Mouse (Mus musculus): ENCODE measurements at regions not wholly inside any gene's neighbourhood (a gene's known extent, or its start where the extent isn't known, plus 50 kb on each side); places are given as distances from the start of the nearest gene placed in this dataset.

- H3K4me3 ChIP-seq (replicated peaks in 1 of 3; ENCODE audit: low read depth in 2 of 3, low read length in 2 of 3, poor library complexity in 1 of 3) = no peak overlapping the region
- H3K36me3 ChIP-seq (replicated peaks in 1 of 2; ENCODE audit: control insufficient read depth in 1 of 2, insufficient read depth in 1 of 2, low read length in 1 of 2) = no peaks in the 10 kb centered on the region
- H3K79me2 ChIP-seq (replicated peaks; ENCODE audit: control insufficient read depth, extremely low read depth, insufficient read depth, poor library complexity, severe bottlenecking) = no peaks in the 10 kb centered on the region
- dilution Hi-C loops (cut with MboI; ENCODE audit: extremely low pct_ligation_motif_present, extremely low pct_unique_long_range_greater_than_20kb, low sequenced_read_pairs) = no loop called here
- peaks cover 0 to 10% of the 10 kb centered on the region in 2 experiments; a peak in 2 of 4 replicates for H3K4me1 ChIP-seq (ENCODE audit: control insufficient read depth in 1 of 2, insufficient read depth in 2 of 2)
- in situ Hi-C loops (cut with MboI; ENCODE audit: low pct_ligation_motif_present, low pct_unique_long_range_greater_than_20kb, low sequenced_read_pairs) = no loop called here
- H3K9ac ChIP-seq (ENCODE audit: insufficient read depth, low read depth) = no peak overlapping the region
- TF ChIP-seq MAZ (IDR thresholded peaks at IDR 0.05; ENCODE audit: low read depth, low read length) (no peak), MAFK (IDR thresholded peaks at IDR 0.05; ENCODE audit: insufficient replicate concordance, low read length) (no peak), TCF12 (IDR thresholded peaks at IDR 0.05; ENCODE audit: low read depth, low read length) (no peak), NELFE (IDR thresholded peaks at IDR 0.05; ENCODE audit: low read depth, low read length) (no peak), SMC3 (IDR thresholded peaks at IDR 0.05; ENCODE audit: low read depth, low read length) (no peak), BHLHE40 (IDR thresholded peaks at IDR 0.05; ENCODE audit: low read depth, low read length) (no peak), CHD1 (IDR thresholded peaks at IDR 0.05; ENCODE audit: low read depth, low read length) (no peak), MAX (IDR thresholded peaks at IDR 0.05; ENCODE audit: low read length) (no peak), KAT2A (IDR thresholded peaks at IDR 0.05; ENCODE audit: insufficient replicate concordance, low read length) (no peak), MEF2A (IDR thresholded peaks at IDR 0.05; ENCODE audit: borderline replicate concordance, low read depth, low read length) (no peak), IRF4 (IDR thresholded peaks at IDR 0.05; ENCODE audit: low read depth, low read length) (no peak), EP300 (IDR thresholded peaks at IDR 0.05; ENCODE audit: low read length) (no peak), TBP (conservative IDR thresholded peaks at IDR 0.05; ENCODE audit: low read depth, low read length) (no peak), ZC3H11A (IDR thresholded peaks at IDR 0.05; ENCODE audit: low read depth, low read length) (no peak), HCFC1 (IDR thresholded peaks at IDR 0.05; ENCODE audit: low read depth, low read length) (no peak), ELF1 (IDR thresholded peaks at IDR 0.05; ENCODE audit: low read depth, low read length) (no peak), JUN (IDR thresholded peaks at IDR 0.05; ENCODE audit: insufficient read depth, low read depth, low read length) (no peak), E2F4 (IDR thresholded peaks at IDR 0.05; ENCODE audit: insufficient replicate concordance, low read depth, low read length) (no peak), CHD2 (IDR thresholded peaks at IDR 0.05; ENCODE audit: low read length) (no peak), POLR2A (IDR thresholded peaks at IDR 0.05; ENCODE audit: low read depth, low read length) (no peak)
- peaks cover 3% of the 10 kb centered on the region for H3K27me3 ChIP-seq (replicated peaks)
- DNase-seq (ENCODE audit: extremely low read depth) = no peak
- no peak overlapping the region for H3K4me2 ChIP-seq (ENCODE audit: insufficient read depth, low read depth, poor library complexity, severe bottlenecking)
- H3K9me3 ChIP-seq (replicated peaks; ENCODE audit: low read length) = no peaks in the 10 kb centered on the region
- no peak overlapping the region for H3K27ac ChIP-seq (ENCODE audit: insufficient read depth, low read depth)
Observed at GRCm38 (mm10) chr5:64577424-64577823, 225.8 kb upstream of the Klf3 start.

GRCm38 (mm10) chr5:64578536-64578935, 224.7 kb upstream of the Klf3 start:
- Histone ChIP-seq H3K9ac (ENCODE audit: insufficient read depth, low read depth) (no peak overlapping the region), H3K79me2 (replicated peaks; ENCODE audit: control insufficient read depth, extremely low read depth, insufficient read depth, poor library complexity, severe bottlenecking) (no peaks in the 10 kb centered on the region), H3K4me3 (replicated peaks in 1 of 3; ENCODE audit: low read depth in 2 of 3, low read length in 2 of 3, poor library complexity in 1 of 3) (no peak overlapping the region), H3K36me3 (replicated peaks in 1 of 2; ENCODE audit: control insufficient read depth in 1 of 2, insufficient read depth in 1 of 2, low read length in 1 of 2) (no peaks in the 10 kb centered on the region), H3K4me2 (ENCODE audit: insufficient read depth, low read depth, poor library complexity, severe bottlenecking) (no peak overlapping the region), H3K9me3 (replicated peaks; ENCODE audit: low read length) (no peaks in the 10 kb centered on the region), H3K27ac (ENCODE audit: insufficient read depth, low read depth) (no peak overlapping the region), H3K4me1 (ENCODE audit: control insufficient read depth in 1 of 2, insufficient read depth in 2 of 2) (peaks cover 0 to 10% of the 10 kb centered on the region in 2 experiments; a peak in 2 of 4 replicates), H3K27me3 (replicated peaks) (peaks cover 3% of the 10 kb centered on the region)
- in situ Hi-C loops (cut with MboI; ENCODE audit: low pct_ligation_motif_present, low pct_unique_long_range_greater_than_20kb, low sequenced_read_pairs) = no loop called here
- dilution Hi-C loops (cut with MboI; ENCODE audit: extremely low pct_ligation_motif_present, extremely low pct_unique_long_range_greater_than_20kb, low sequenced_read_pairs) = no loop called here
- no peak for DNase-seq (ENCODE audit: extremely low read depth)
- TF ChIP-seq TCF12 (IDR thresholded peaks at IDR 0.05; ENCODE audit: low read depth, low read length) = no peak
- no peak for TF ChIP-seq RCOR1 (conservative IDR thresholded peaks at IDR 0.05; ENCODE audit: low read depth, low read length)
- TF ChIP-seq KAT2A (IDR thresholded peaks at IDR 0.05; ENCODE audit: insufficient replicate concordance, low read length) = no peak
- no peak for TF ChIP-seq MAX (IDR thresholded peaks at IDR 0.05; ENCODE audit: low read length)
- TF ChIP-seq POLR2A (IDR thresholded peaks at IDR 0.05; ENCODE audit: low read depth, low read length) = no peak
- no peak for TF ChIP-seq UBTF (IDR thresholded peaks at IDR 0.05; ENCODE audit: low read depth, low read length)
- TF ChIP-seq GABPA (IDR thresholded peaks at IDR 0.05; ENCODE audit: insufficient replicate concordance, low read depth, low read length) = no peak
- TF ChIP-seq CHD1 (IDR thresholded peaks at IDR 0.05; ENCODE audit: low read depth, low read length) = no peak
- TF ChIP-seq POLR2AphosphoS2 (IDR thresholded peaks at IDR 0.05; ENCODE audit: low read depth, low read length) = no peak
- no peak for TF ChIP-seq BHLHE40 (IDR thresholded peaks at IDR 0.05; ENCODE audit: low read depth, low read length)
- no peak for TF ChIP-seq ELF1 (IDR thresholded peaks at IDR 0.05; ENCODE audit: low read depth, low read length)
- TF ChIP-seq MAFK (IDR thresholded peaks at IDR 0.05; ENCODE audit: insufficient replicate concordance, low read length) = no peak
- TF ChIP-seq JUN (IDR thresholded peaks at IDR 0.05; ENCODE audit: insufficient read depth, low read depth, low read length) = no peak
- no peak for TF ChIP-seq EP300 (IDR thresholded peaks at IDR 0.05; ENCODE audit: low read length)
- no peak for TF ChIP-seq NRF1 (IDR thresholded peaks at IDR 0.05; ENCODE audit: low read depth, low read length)
- no peak for TF ChIP-seq HCFC1 (IDR thresholded peaks at IDR 0.05; ENCODE audit: low read depth, low read length)
- TF ChIP-seq MAZ (IDR thresholded peaks at IDR 0.05; ENCODE audit: low read depth, low read length) = no peak
- TF ChIP-seq ZC3H11A (IDR thresholded peaks at IDR 0.05; ENCODE audit: low read depth, low read length) = no peak
- no peak for TF ChIP-seq E2F4 (IDR thresholded peaks at IDR 0.05; ENCODE audit: insufficient replicate concordance, low read depth, low read length)

Data from CH12.LX (cell line).